Mouse (Mus musculus) ovary, postnatal 36 days (tissue): ENCODE data around the gene Dcbld1.
"Not testable (repeated sequence)": the region's sequence is repeated elsewhere in the genome, so short reads cannot be mapped to it uniquely, and the experiment has no call there.

Experiments used
- DNase-seq: peaks from one replicate; pipeline ENCODE4 v3.0.0; 2022; ENCODE audit warnings: low spot score, mixed read lengths

Gene Dcbld1

DNA sequence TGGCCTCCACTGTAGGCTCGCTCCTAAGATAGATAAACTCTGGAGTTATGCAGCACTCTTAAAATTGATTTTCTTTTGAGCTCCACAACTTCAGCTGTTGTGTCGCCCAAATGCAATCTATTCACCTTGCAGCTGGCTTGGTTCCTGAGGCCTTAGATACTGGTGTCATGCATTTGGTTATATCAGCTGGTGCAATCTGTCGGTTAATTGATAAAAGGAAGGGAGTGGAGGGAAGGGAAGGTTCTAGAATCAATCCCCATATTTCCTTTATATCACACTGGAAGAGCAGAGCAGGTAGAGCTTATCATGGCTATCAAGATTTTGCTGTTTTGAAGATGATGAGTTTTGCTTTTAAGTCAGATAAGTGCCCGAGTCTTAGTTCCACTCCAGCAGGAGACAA lies 26.8 kb downstream of the Dcbld1 start:
- DNase-seq = no peak

DNA sequence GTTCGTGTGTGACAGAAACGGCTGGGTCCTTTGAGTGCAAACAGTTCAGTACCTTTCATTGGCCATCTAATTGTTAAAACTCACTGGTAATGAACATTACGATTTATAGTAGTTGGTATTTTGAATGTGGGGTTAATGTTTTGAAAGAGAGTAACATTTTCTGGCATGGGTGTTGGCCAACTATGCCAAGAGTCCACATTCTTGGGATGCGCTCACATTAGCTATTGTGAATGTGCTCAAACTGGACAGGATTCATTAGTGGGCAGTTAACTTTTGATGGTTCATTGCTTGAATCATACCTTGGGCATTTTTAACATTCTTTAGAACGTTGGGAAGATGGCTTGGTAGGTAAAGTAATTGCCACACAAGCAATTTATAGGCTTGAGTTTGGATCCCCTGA lies 30.7 kb downstream of the Dcbld1 start:
- no peak for DNase-seq

DNA sequence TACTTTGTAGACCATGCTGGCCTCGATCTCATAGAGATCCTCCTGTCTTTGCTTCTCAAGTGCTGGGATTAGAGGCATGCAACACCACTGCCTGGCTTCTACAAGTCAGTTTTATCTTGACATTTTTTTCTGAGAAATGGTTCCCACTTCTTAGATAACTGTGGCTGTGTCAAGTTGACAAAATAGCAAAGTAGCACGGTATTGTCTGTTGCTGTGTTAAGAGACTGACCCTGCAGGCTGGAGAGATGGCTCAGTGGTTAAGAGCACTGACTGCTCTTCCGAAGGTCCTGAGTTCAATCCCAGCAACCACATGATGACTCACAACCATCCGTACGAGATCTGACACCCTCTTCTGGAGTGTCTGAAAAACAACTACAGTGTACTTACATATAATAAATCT lies 35.5 kb downstream of the Dcbld1 start:
- no peak for DNase-seq

DNA sequence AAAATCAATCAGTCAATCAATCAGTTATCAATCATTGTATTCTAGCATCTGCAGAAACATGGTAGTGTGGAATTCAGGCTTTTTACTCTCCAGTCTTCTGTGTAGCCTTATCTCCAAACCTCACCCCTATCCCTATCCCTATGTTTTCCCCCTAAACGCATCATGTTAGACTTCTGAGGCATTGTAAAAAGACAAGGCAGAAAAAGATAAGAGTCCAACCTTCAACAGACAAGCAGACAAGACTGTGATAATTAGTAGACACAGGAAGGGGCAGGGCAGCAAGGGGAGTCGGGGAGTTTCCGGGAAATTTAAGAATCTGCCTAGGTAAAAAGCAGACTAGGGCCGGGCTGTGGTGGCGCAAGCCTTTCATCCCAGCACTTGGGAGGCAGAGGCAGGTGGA lies 38.0 kb downstream of the Dcbld1 start:
- no peak for DNase-seq

DNA sequence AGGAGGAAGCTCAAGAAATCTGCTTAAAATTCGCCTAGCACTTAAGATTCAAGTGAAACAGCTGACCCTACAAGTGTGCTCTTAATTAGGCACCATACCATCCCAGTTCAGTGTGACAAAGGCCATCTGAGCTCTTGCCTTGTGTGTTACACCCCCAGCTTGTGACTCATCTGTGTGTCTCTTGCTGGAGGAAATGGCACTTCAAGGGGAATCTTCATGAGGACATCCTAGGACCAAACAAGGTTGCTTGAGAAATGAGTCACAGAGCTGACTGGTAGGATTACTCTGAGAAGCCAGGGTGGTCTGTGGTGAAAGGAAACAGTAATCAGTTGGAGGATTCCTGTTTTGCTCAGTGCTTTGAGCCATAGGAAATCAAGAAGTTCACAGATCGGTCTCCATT lies 39.6 kb downstream of the Dcbld1 start:
- DNase-seq = no peak

DNA sequence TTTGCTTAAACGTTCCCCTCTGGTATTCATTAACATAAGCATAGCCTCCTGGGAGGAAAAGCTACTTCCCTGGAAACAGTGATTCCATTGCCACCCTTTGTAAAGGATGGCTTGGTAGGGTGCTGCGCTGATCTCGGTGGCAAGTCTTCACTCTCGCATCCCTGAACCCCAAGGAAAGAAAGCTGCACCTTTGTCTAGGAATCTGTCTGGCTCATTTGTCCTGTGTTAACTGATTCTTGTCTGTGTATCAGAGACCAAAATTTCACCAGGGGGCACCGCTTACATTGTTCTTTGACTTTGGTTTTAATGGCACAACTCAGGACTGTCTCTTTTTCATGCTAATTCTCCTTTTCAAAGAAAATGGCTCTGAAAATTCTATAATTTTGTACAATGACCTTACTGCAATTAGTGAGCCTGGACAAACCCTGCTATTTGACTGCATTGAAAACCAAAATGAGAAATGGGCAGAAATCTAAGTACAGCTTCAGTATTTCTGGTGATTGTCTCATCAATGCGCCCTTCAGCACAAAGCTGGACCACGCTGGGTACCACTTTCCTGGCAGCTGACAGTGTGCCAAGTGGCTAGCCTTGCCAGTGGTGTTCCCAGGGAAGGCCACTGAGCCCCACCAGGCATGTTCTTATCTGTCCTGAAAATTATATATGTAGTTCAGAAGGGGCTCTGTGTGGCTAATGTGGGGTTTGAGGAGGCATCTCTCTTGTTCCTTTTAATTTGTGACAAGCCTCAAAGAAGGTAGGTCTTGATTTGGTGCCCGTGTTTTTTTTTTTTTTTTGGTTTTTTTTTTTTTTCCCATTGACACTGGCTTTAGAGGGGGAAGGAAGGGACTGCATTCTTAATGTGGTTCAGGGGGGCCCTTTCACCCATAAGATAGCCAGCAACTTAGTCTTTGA lies 40.8 kb downstream of the Dcbld1 start:
- peak; percentile 18 for DNase-seq

DNA sequence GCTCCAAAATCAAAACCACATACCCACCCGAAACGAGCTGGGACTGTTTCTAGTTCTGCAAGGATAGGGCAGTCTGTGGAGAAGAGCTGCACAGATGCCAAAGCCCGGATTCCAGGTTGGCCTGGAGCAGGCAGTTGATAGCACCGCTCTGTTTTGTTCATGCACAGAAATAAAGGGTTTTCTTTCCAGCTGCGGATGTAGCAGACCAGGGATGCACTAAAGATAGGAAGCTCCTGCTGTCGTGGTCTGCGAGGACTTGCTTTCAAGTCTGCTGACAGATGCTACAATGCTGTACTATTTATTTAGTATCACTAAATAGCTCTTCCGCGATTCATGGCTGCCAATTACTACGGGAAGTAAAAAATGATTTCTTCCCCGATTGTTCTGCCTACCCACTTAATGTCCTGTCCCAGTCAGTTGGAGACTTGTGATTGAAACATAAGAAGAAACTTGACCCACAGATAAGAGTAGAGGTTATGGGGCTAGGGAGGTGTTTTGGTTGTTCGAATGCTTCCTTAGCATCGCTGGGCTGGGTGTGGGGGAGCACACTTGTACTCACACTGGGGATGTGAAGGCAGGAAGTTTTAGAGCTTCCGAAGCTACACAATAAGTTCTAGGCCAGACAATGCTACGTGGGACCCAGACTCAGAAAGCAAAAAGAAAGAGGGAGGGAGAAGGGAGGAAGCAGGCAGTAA lies 41.6 kb downstream of the Dcbld1 start:
- no peak for DNase-seq

DNA sequence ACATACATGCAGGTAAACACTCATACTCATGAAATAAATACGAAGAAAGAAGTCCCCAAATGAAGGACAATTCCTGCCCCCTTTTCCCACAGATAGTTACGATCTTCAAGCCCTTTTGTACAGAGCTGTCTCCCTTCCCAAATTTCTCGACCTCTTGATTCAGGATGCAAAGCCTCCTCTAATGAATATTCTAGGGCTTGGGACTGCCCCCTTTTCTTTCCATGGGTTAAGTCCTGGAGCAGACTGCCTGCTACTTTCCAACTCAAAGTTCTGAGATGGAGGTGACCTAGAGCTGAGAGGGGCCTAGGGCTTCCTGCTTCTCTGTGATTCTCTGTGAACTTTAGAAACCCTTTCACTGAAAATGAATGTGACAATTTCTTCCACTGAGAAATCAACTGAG lies 43.2 kb downstream of the Dcbld1 start:
- DNase-seq = no peak

DNA sequence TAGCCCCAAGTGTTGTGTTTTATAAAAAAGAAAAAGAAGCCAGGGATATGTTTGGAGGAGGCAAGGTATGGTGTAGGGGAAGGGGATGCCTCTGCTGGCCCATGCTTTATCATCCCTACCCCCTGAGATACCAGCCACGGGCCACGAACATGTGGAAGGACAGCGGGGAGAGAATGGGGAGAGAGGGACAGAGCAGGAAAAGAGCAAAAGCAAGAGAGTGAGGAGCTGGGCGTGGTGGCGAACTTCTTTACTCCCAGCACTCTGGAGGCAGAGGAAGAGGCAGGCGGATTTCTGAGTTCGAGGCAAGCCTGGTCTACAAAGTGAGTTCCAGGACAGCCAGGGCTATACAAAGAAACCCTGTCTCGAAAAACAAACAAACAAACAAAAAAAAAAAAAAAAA lies 44.1 kb downstream of the Dcbld1 start:
- not testable (repeated sequence) for DNase-seq

DNA sequence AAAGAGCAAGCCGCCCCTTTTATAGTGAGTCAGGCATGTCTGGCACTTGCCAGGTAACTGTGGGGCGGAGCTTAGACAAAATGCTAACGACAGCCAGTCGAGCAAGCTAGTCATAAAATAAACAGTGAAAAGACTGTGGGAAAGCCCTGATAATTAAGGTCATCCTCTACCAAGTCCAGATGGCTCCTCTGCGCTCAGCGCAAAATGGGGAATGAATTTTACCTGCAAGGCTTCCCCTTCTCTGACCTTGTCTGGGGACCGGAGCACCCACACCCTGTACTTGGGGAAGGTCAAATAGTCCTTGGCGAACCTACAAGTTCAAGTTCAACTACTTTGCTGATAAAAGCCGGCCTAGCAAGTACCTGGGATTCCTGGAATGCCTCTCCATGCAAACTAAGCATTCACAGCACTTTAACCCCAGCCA lies 44.6 kb downstream of the Dcbld1 start:
- peak; percentile 7 for DNase-seq

DNA sequence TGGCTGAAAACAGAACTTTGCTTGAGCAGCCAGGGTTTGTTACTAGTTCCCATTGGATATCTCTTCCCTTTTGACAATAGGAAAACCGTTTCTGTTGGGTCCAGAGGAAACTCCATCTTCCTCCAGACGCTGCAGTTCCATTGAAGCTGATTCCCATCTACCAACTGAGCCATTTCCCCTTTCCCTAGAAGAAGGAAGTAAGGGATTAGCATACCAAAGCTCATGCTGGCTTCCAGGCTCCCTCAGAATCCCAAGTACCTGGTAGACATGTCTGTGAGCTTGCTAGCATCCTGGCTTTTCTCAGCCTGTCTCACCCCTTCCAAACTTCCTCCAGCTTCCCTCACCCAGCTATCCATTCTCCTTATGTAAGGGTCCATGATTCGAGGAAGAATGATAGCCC lies 45.4 kb downstream of the Dcbld1 start:
- DNase-seq = no peak

DNA sequence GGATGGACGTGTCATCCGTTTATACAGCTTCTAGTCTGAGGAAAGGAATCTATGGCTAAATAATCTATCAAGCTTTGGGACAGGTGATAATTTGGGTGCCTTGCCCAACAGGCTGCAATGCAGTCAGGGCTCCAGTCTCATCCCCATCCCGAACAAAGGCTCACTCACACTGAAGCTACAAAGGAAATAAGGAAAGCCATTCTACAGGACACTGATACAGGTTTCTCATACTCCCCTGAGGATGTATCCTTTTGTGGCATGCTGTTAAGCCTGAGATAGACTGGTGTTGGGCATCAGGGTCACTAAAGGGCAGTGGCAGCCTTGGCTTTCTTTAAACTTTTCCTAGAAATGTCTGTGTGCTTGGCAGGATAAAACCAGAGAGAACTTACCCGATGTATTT lies 46.5 kb downstream of the Dcbld1 start:
- DNase-seq = no peak

DNA sequence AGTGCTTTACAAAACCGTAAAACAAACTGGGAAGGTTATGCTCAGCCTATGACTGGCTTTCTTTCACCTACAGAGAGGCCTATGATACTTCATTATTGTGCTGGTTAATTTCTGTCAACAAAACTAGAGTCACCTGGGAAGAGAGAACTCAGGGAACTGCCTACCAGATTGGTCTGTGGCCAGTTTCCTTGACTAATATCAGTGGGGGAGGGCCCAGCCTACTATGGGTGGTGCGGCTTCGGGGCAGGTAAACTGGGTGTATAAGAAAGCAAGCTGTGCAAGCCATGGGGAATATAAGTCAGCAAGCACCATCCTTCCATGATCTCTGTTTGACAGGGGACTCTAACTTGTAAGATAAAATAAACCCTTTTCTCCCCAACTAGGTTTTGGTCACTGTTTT lies 47.2 kb downstream of the Dcbld1 start:
- no peak for DNase-seq

DNA sequence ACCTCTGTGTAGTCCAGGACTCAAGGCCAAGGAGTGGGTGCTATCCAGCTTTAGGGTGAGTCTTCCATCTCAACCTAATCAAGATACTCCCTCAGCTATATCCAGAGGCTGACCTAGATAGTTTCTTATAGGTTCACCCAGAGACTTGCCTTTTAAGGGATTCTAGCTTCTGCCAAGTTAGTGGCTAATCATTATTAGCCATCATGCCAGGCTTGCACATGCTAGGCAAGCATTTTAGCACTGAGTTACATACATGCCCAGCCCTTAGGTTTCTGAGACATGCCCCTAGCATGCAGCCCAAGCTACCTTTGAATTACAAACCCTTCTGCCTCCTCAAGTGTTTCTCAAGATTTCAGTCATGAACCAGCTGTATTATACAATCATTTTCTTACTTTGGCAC lies 47.9 kb downstream of the Dcbld1 start:
- DNase-seq = no peak

DNA sequence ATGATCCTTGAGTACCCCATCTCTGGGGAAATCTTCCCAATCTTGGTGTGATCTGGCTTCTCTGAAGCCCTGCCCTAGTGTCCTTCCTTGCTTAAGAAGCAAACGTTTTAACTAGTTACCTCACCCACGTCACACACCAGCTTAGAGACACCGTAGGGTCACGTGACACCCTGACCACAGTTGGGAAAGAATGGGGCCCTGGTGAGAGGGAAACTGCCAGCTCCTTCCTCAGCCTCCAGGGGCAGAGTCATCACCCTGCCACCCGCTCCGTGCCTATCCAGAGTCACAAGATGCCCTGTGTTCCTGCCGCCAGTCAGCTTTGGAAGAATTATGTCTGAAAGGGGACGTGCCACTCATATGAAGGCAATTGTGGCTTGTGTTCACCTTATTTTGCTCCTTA lies 51.2 kb downstream of the Dcbld1 start:
- no peak for DNase-seq

DNA sequence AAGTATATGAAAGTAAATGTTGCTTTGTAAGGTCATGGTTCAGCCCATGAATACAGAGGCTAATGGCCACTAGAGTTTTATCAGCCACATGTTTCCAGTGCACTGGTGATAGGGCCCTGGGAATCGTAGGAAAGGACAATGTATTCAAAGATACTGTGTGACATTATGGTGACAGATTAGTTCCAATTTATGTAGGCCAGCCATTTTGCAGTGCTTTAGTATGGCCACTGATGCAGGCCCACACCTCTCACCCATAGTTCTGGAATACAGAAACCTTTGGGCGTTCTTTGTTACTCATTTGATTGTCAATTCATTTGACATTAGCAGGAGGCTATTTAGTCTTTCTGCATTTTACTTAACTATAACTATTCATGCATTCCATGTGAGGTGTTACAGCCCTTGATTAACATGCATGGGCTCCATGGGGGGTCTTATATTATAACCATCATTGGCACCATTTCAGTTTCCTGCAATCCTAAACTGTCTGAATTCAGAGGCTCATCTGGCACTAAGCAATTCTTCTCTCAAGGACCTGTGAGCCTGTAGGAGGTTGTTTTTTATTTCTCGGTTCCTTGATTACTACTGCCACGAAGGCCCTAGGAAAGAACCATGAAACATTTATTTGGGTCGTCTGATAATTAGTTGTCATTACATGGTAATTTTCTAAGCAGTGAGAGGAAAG lies 54.6 kb downstream of the Dcbld1 start:
- DNase-seq = no peak

DNA sequence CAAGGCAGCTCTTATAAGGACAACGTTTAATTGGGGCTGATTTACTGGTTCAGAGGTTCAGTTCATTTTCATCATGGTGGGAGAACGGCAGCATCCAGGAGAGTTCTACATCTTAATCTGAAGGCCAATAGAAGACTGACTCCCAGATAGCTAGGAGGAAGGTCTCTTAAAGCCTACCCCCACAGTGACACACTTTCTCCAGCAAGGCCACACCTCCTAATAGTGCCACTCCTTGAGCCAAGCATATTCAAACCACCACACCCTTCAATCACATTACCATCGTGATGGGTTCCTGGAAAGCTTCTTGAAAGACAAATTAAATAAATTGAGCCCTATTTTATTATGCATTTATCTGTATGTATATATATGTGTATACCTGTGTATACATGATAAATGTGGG lies 55.8 kb downstream of the Dcbld1 start:
- DNase-seq = no peak

DNA sequence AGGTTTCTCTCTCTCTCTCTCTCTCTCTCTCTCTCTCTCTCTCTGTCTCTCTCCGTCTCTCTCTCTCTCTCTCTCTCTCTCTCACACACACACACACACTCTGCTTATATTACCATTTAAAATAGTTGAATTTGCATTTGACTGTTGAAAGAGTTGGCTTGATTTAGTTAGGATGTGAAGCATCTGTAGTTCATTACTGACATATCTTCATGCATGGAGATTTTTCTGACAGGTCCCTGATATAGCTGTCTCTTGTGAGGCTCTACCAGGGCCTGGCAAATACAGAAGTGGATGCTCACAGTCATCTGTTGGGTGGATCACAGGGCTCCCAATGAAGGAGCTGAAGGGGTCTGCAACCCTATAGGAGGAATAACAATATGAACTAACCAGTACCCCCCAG lies 59.0 kb downstream of the Dcbld1 start:
- not testable (repeated sequence) for DNase-seq

DNA sequence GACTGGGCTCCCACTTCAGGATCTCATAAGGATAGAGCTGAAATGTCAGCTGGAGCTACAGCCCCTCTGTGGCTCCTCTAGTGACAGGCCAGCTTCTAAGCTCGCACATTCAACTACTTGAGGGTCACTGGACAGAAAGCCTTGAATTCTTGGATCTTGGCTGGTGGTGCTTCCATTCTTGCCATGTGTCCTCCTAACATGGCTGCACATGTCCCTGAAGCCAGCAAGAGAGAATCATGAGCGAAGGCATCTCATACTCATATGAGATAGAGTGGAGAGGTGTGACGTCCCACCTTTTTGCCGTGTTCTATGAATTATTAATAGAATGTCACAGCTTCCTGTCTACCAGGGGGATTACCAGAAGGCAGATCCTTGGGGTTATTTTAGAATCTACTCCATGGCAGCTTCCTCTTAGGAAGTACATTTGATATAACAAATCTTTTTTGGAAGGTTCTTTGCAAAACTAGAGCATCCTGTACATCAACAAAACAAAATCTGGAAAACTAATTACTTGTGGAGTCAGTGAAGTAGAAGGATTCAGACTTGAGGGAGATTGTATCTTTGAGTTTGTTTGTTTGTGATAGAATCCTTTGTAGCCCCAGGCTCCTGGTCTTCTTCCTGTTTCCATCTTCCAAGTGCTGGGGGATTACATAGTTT lies 60.6 kb downstream of the Dcbld1 start:
- DNase-seq = no peak

DNA sequence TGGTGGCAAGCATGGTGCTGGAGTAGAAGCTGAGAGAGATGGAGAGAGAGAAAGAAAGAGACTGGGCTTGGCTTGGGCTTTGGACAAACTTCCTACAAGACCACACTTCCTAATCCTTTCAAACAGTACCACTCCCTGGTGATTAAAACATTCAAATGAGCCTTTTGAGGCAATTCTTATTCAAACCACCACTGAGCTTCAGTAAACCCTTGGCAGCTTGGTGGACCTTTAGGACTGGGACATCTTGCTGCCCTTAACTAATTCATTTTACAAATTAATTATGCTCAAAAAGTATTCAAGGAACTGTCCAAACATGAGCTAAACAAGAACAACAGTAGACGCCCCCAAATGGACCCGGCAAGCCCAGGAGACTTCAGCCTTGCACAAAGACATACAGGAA lies 62.5 kb downstream of the Dcbld1 start:
- no peak for DNase-seq

DNA sequence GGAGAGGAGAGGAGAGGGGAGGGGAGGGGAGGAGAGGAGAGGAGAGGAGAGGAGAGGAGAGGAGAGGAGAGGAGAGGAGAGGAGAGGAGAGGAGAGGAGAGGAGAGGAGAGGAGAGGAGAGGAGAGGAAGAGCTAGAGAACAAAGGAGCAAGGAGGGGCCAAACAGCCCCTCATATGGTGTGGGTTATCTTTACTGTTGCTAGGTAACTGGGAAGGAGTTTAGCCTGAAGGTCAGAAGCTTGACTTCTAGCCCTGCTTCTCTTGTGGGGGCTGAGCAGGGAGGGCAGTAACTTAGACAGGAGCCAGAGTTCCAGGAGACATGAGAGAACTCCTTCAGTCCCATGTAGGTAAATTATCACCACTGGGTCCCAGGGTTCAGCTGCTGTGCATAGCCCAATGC lies 65.1 kb downstream of the Dcbld1 start:
- not testable (repeated sequence) for DNase-seq

DNA sequence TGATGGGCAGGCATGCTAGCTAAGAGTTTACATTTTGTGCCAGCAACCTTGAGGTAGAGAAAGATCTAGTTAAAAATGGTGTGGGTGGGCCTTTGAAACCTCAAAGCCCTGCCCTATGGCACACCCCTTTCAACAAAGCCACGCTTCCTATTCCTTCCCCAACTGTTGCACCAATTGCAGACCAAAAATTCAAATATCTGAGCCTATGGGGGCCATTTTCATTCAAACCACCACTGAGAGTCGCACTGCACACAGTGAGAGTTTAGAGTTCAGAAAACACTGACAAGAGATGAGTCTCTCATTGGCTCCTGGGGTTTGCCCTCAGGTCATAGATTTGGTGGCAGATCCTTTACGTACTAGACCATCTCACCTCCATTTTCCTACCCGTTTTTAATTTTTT lies 68.3 kb downstream of the Dcbld1 start:
- DNase-seq = no peak
